ENCODE assay signal across 9 mouse cellular contexts in the genomic region with DNA sequence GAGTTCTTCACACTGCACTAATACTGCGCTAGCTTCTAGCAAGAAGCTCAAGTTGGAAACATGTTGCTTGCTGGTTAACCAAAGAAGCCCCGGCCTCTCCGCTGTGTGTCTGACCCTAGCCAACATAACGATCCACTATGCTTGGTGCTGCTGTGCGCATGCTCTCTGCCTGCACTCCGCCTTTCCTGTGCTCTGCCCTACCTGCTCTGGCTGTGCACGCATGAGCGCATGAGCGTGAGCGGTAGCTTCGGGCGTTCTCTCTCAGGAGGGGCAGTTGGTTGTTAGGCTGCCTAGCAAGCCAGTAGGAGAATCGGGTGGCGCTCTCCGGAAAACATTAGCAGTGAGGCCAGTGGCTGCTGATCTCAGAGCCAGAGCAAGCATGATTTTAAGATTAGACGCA. TPM values are rescaled to one million over a fixed set of nuclear protein-coding genes. Genes with fewer than 3 reads are reported as not detected.
DNase-seq lines count a peak whose midpoint lies in the region; ATAC-seq and TF ChIP-seq lines count a peak whose summit lies in the region.
"Had no signal": no experiment of that assay in that cellular context is flagged by ENCODE, and none has a peak within 500 bp of the region (broad histone marks: within the 10 kb centered on the region; RNA-seq: fewer than 3 reads in every experiment).

No protein-coding gene starts in this region.

- no peaks in the 10 kb centered on the region for H3K27me3 ChIP-seq in heart, embryonic 15.5 days
- no peaks in the 10 kb centered on the region for H3K27me3 ChIP-seq in ES-Bruce4 (ENCODE audit: control insufficient read depth, insufficient read depth, low read length, poor library complexity, severe bottlenecking)
- no peaks in the 10 kb centered on the region; the same call in 1 of the 2 replicates for H3K27me3 ChIP-seq in embryonic facial prominence, embryonic 13.5 days
- no peaks in the 10 kb centered on the region for H3K27me3 ChIP-seq in liver, embryonic 12.5 days (replicated peaks)
- no peaks in the 10 kb centered on the region for H3K27me3 ChIP-seq in hindbrain, embryonic 12.5 days
- H3K27me3 ChIP-seq: limb, embryonic 15.5 days had no signal

- TF ChIP-seq EP300 in ES-Bruce4 (IDR thresholded peaks at IDR 0.05; ENCODE audit: insufficient read depth, low read depth, low read length) = no peak

- WGBS in heart, embryonic 15.5 days = 75% methylated on average over 16 of the region's 16 CpGs
- 62% methylated on average over 16 of the region's 16 CpGs for WGBS in embryonic facial prominence, embryonic 13.5 days
- WGBS in liver, embryonic 12.5 days (ENCODE audit: insufficient replicate concordance) = 66% methylated on average over 16 of the region's 16 CpGs
- WGBS in hindbrain, embryonic 12.5 days = 68% methylated on average over 16 of the region's 16 CpGs

- H3K4me3 ChIP-seq in heart, embryonic 15.5 days = no peak overlapping the region
- no peak overlapping the region for H3K4me3 ChIP-seq in ES-Bruce4 (ENCODE audit: low read depth, low read length)
- H3K4me3 ChIP-seq in embryonic facial prominence, embryonic 13.5 days = no peak overlapping the region
- H3K4me3 ChIP-seq in liver, embryonic 12.5 days = no peak overlapping the region
- no peak overlapping the region for H3K4me3 ChIP-seq in hindbrain, embryonic 12.5 days
- H3K4me3 ChIP-seq: limb, embryonic 15.5 days had no signal

- H3K4me1 ChIP-seq in heart, embryonic 15.5 days (replicated peaks) = peaks cover 3% of the 10 kb centered on the region
- H3K4me1 ChIP-seq in ES-Bruce4 (ENCODE audit: control insufficient read depth, insufficient read depth, low read length) = no peaks in the 10 kb centered on the region
- peaks cover 2% of the 10 kb centered on the region; the same call in 1 of the 2 replicates for H3K4me1 ChIP-seq in embryonic facial prominence, embryonic 13.5 days
- peaks cover 12% of the 10 kb centered on the region for H3K4me1 ChIP-seq in liver, embryonic 12.5 days
- H3K4me1 ChIP-seq in hindbrain, embryonic 12.5 days = peaks cover 4% of the 10 kb centered on the region; the same call in 1 of the 2 replicates
- H3K4me1 ChIP-seq: limb, embryonic 15.5 days had no signal

- ATAC-seq in heart, embryonic 15.5 days (replicated peaks; ENCODE audit: insufficient number of reproducible peaks, insufficient read depth, low FRiP score, low read depth) = no peak
- no peak for ATAC-seq in embryonic facial prominence, embryonic 13.5 days (ENCODE audit: insufficient number of reproducible peaks, insufficient read depth, low FRiP score, low TSS enrichment, low read depth)
- 0 out of 2 replicates have a peak, but pooled peaks have one; percentile 48 for ATAC-seq in liver, embryonic 12.5 days
- ATAC-seq in hindbrain, embryonic 12.5 days (ENCODE audit: low FRiP score) = no peak

- peak overlapping the region; percentile 14 for H3K4me2 ChIP-seq in heart, embryonic 15.5 days
- peak overlapping the region; percentile 19; the same call in 1 of the 2 replicates for H3K4me2 ChIP-seq in embryonic facial prominence, embryonic 13.5 days
- 0 out of 2 replicates have a peak overlapping the region, but pooled peaks have one; percentile 3 for H3K4me2 ChIP-seq in liver, embryonic 12.5 days
- H3K4me2 ChIP-seq in hindbrain, embryonic 12.5 days (replicated peaks) = no peak overlapping the region
- H3K4me2 ChIP-seq: limb, embryonic 15.5 days had no signal

- H3K27ac ChIP-seq in heart, embryonic 15.5 days = no peak overlapping the region
- H3K27ac ChIP-seq in ES-Bruce4 (ENCODE audit: insufficient read depth, low read length) = no peak overlapping the region
- no peak overlapping the region for H3K27ac ChIP-seq in embryonic facial prominence, embryonic 13.5 days
- no peak overlapping the region for H3K27ac ChIP-seq in liver, embryonic 12.5 days
- H3K27ac ChIP-seq in hindbrain, embryonic 12.5 days = no peak overlapping the region
- H3K27ac ChIP-seq: limb, embryonic 15.5 days had no signal

- H3K9me3 ChIP-seq in heart, embryonic 15.5 days (replicated peaks) = no peaks in the 10 kb centered on the region
- H3K9me3 ChIP-seq in ES-Bruce4 (replicated peaks; ENCODE audit: control insufficient read depth, insufficient read depth, low read length, poor library complexity, severe bottlenecking) = no peaks in the 10 kb centered on the region
- H3K9me3 ChIP-seq in embryonic facial prominence, embryonic 13.5 days = no peaks in the 10 kb centered on the region
- no peaks in the 10 kb centered on the region for H3K9me3 ChIP-seq in liver, embryonic 12.5 days (replicated peaks)
- no peaks in the 10 kb centered on the region for H3K9me3 ChIP-seq in hindbrain, embryonic 12.5 days (replicated peaks)
- H3K9me3 ChIP-seq: limb, embryonic 15.5 days had no signal

- TF ChIP-seq POLR2A in ES-Bruce4 (IDR thresholded peaks at IDR 0.05; ENCODE audit: insufficient read depth, low read length) = peak; percentile 63

- no peaks in the 10 kb centered on the region for H3K36me3 ChIP-seq in heart, embryonic 15.5 days
- no peaks in the 10 kb centered on the region for H3K36me3 ChIP-seq in ES-Bruce4 (ENCODE audit: control insufficient read depth, insufficient read depth, low read length, poor library complexity, severe bottlenecking)
- H3K36me3 ChIP-seq in embryonic facial prominence, embryonic 13.5 days = no peaks in the 10 kb centered on the region
- H3K36me3 ChIP-seq in liver, embryonic 12.5 days = no peaks in the 10 kb centered on the region
- no peaks in the 10 kb centered on the region for H3K36me3 ChIP-seq in hindbrain, embryonic 12.5 days
- H3K36me3 ChIP-seq: limb, embryonic 15.5 days had no signal

- TF ChIP-seq CTCF in ES-Bruce4 (IDR thresholded peaks at IDR 0.05; ENCODE audit: low read depth, low read length) = no peak

- no peak for DNase-seq in heart, postnatal 4 days
- DNase-seq in adrenal gland, adult 8-10 months = no peak
- no peak for DNase-seq in layer of hippocampus, adult 9-11 months

- no peak overlapping the region for H3K9ac ChIP-seq in heart, embryonic 15.5 days
- H3K9ac ChIP-seq in ES-Bruce4 (ENCODE audit: low read depth, poor library complexity, severe bottlenecking) = no peak overlapping the region
- no peak overlapping the region for H3K9ac ChIP-seq in embryonic facial prominence, embryonic 13.5 days
- H3K9ac ChIP-seq in liver, embryonic 12.5 days = no peak overlapping the region
- H3K9ac ChIP-seq in hindbrain, embryonic 12.5 days = no peak overlapping the region
- H3K9ac ChIP-seq: limb, embryonic 15.5 days had no signal

RNA-seq across cellular contexts. Expression of a gene that starts 5.5 kb away (rescaled TPM):
- polyA plus RNA-seq in heart, embryonic 15.5 days (2015; fragmentation: Nextera tagmentation; extraction: Ambion mirVana) = 37.5 and 43.6 TPM in 2 replicates
- 10 to 100 TPM; 38.9 to 41.0 TPM for total RNA-seq in heart, postnatal 4 days (2021)
- polyA plus RNA-seq in ES-Bruce4 (2011; ENCODE audit: insufficient read depth, insufficient read length, low read depth, missing spikeins) = 60.6 and 65.1 TPM in 2 replicates
- polyA plus RNA-seq in embryonic facial prominence, embryonic 13.5 days (2015; fragmentation: Nextera tagmentation; extraction: Ambion mirVana) = 80.0 and 87.4 TPM in 2 replicates
- polyA plus RNA-seq in liver, embryonic 12.5 days (2016; fragmentation: Nextera tagmentation; extraction: Ambion mirVana) = 54.0 and 61.9 TPM in 2 replicates
- total RNA-seq in adrenal gland, adult 8-10 months (2022) = 10 to 100 TPM; 39.3 to 42.6 (median 41.5) TPM
- polyA plus RNA-seq in hindbrain, embryonic 12.5 days (2016; fragmentation: Nextera tagmentation; extraction: Ambion mirVana) = 112 and 134 TPM in 2 replicates

RNA-seq across cellular contexts. Expression of a gene that starts 8.7 kb away (rescaled TPM):
- not detected in 2 replicates for polyA plus RNA-seq in heart, embryonic 15.5 days (2015; fragmentation: Nextera tagmentation; extraction: Ambion mirVana)
- not detected for total RNA-seq in heart, postnatal 4 days (2021)
- polyA plus RNA-seq in ES-Bruce4 (2011; ENCODE audit: insufficient read depth, insufficient read length, low read depth, missing spikeins) = not detected in 2 replicates
- not detected in 2 replicates for polyA plus RNA-seq in embryonic facial prominence, embryonic 13.5 days (2015; fragmentation: Nextera tagmentation; extraction: Ambion mirVana)
- not detected in 2 replicates for polyA plus RNA-seq in liver, embryonic 12.5 days (2016; fragmentation: Nextera tagmentation; extraction: Ambion mirVana)
- total RNA-seq in adrenal gland, adult 8-10 months (2022) = not detected
- not detected in 2 replicates for polyA plus RNA-seq in hindbrain, embryonic 12.5 days (2016; fragmentation: Nextera tagmentation; extraction: Ambion mirVana)
- polyA plus RNA-seq: limb, embryonic 15.5 days had no signal

RNA-seq across cellular contexts. Expression of a gene that starts 52.3 kb away (rescaled TPM):
- polyA plus RNA-seq in heart, embryonic 15.5 days (2015; fragmentation: Nextera tagmentation; extraction: Ambion mirVana) = 80.7 and 124 TPM in 2 replicates
- total RNA-seq in heart, postnatal 4 days (2021) = 10 to 100 TPM; 23.5 to 24.2 TPM
- polyA plus RNA-seq in ES-Bruce4 (2011; ENCODE audit: insufficient read depth, insufficient read length, low read depth, missing spikeins) = not detected in 2 replicates
- 36.2 and 40.7 TPM in 2 replicates for polyA plus RNA-seq in embryonic facial prominence, embryonic 13.5 days (2015; fragmentation: Nextera tagmentation; extraction: Ambion mirVana)
- 115 and 120 TPM in 2 replicates for polyA plus RNA-seq in liver, embryonic 12.5 days (2016; fragmentation: Nextera tagmentation; extraction: Ambion mirVana)
- 100 to 1,000 TPM; 174 to 471 (median 338) TPM for total RNA-seq in adrenal gland, adult 8-10 months (2022)
- polyA plus RNA-seq in hindbrain, embryonic 12.5 days (2016; fragmentation: Nextera tagmentation; extraction: Ambion mirVana) = 16.9 and 17.5 TPM in 2 replicates

Comparison
In these comparisons a context has a peak if more than half of its experiments do, and no peak if none do; other contexts are left out.
1. RNA of a gene that starts 52.3 kb away (polyA plus RNA-seq): 115 to 120 TPM in liver, embryonic 12.5 days, 80.7 to 124 TPM in heart, embryonic 15.5 days, 36.2 to 40.7 TPM in embryonic facial prominence, embryonic 13.5 days and 16.9 to 17.5 TPM in hindbrain, embryonic 12.5 days; not detected in ES-Bruce4; every median in the first group is over 10 times any median in the second.